Mouse (Mus musculus) midbrain, embryonic 16.5 days (tissue): ENCODE measurements around the gene Phf10. TPM values are rescaled to one million over a fixed set of nuclear protein-coding genes. Genes with fewer than 3 reads are reported as not detected.

Experiments used
- ATAC-seq: fragments of 200-750 bp; cut with Nextera tagmentation; 2 replicates; pipeline ENCODE4 v1.8.0; 2017; ENCODE audit warnings: moderate TSS enrichment
- H3K27ac ChIP-seq: fragments of 300-500 bp; sonication (generic); 2 replicates; pipeline ENCODE4 v1.5.1; 2014; ENCODE audit warnings: mild to moderate bottlenecking, low read length, mixed read lengths
- H3K27me3 ChIP-seq: fragments of 300-500 bp; sonication (generic); 2 replicates; pipeline ENCODE4 v1.6.1; 2014; ENCODE audit warnings: low read depth, low read length, mixed read lengths; ENCODE audit not compliant: control insufficient read depth, insufficient read depth
- H3K36me3 ChIP-seq: fragments of 300-500 bp; sonication (generic); 2 replicates; pipeline ENCODE4 v1.6.1; 2014; ENCODE audit warnings: mild to moderate bottlenecking, low read length, moderate library complexity, mixed read lengths; ENCODE audit not compliant: control insufficient read depth, insufficient read depth
- H3K4me1 ChIP-seq: fragments of 300-500 bp; sonication (generic); 2 replicates; pipeline ENCODE4 v1.6.1; 2014; ENCODE audit warnings: mild to moderate bottlenecking, low read length, mixed read lengths; ENCODE audit not compliant: control insufficient read depth, insufficient read depth
- H3K4me2 ChIP-seq: fragments of 300-500 bp; sonication (generic); 2 replicates; pipeline ENCODE4 v1.6.1; 2014; ENCODE audit warnings: mild to moderate bottlenecking, low read length, mixed read lengths
- H3K4me3 ChIP-seq: fragments of 300-500 bp; sonication (generic); 2 replicates; pipeline ENCODE4 v1.5.1; 2014; ENCODE audit warnings: low read depth, mild to moderate bottlenecking, low read length, moderate library complexity, mixed read lengths
- H3K9ac ChIP-seq: fragments of 300-500 bp; sonication (generic); 2 replicates; pipeline ENCODE4 v1.6.1; 2014; ENCODE audit warnings: low read depth, low read length, mixed read lengths
- H3K9me3 ChIP-seq: fragments of 300-500 bp; sonication (generic); replicated peaks from 2 replicates; pipeline ENCODE4 v1.6.1; 2014; ENCODE audit warnings: mild to moderate bottlenecking, low read length, mixed read lengths; ENCODE audit not compliant: control insufficient read depth, poor library complexity, severe bottlenecking
- WGBS: fragments of 180-500 bp; shearing (Covaris S2); extraction: QIAGEN DNeasy Blood & Tissue Kit; methylation state at CpG from one replicate; pipeline ENCODE4 v1.1.7; 2014; 5-methylcytosine and 5-hydroxymethylcytosine counted together
- polyA plus RNA-seq: library from polyadenylated mRNA; unstranded; fragments of >200 nt; fragmentation: Nextera tagmentation; extraction: Ambion mirVana; gene quantifications from 2 replicates; pipeline ENCODE4 v1.2.1, GENCODE M21; 2015

Gene Phf10
- polyA plus RNA-seq, 1 experiment from 2014 or later = 12.8 TPM

GRCm38 (mm10) chr17:14930697-14931096, 30.4 kb downstream of the Phf10 start:
- no peak overlapping the region for H3K4me3 ChIP-seq
- H3K4me1 ChIP-seq = no peaks in the 10 kb centered on the region
- no peak for ATAC-seq
- H3K27ac ChIP-seq = no peak overlapping the region
- H3K4me2 ChIP-seq = no peak overlapping the region
- H3K27me3 ChIP-seq = no peaks in the 10 kb centered on the region
- 85% methylated on average over 7 of the region's 7 CpGs for WGBS
- no peaks in the 10 kb centered on the region for H3K36me3 ChIP-seq
- H3K9ac ChIP-seq = no peak overlapping the region
- no peaks in the 10 kb centered on the region for H3K9me3 ChIP-seq

GRCm38 (mm10) chr17:14928631-14929030, 32.4 kb downstream of the Phf10 start:
- no peak for ATAC-seq

GRCm38 (mm10) chr17:14927644-14928218, 33.3 kb downstream of the Phf10 start:
- Histone ChIP-seq H3K27me3 (no peaks in the 10 kb centered on the region), H3K27ac (no peak overlapping the region), H3K36me3 (no peaks in the 10 kb centered on the region), H3K4me1 (no peaks in the 10 kb centered on the region), H3K9me3 (no peaks in the 10 kb centered on the region), H3K4me3 (no peak overlapping the region), H3K9ac (no peak overlapping the region), H3K4me2 (no peak overlapping the region)
- WGBS = 81% methylated on average over 8 of the region's 8 CpGs
- ATAC-seq = no peak

More at GRCm38 (mm10) chr17:14928631-14929030, 32.4 kb downstream of the Phf10 start:
- H3K27me3 ChIP-seq = no peaks in the 10 kb centered on the region
- no peak overlapping the region for H3K4me2 ChIP-seq
- WGBS = 72% methylated on average over 5 of the region's 5 CpGs
- no peaks in the 10 kb centered on the region for H3K36me3 ChIP-seq
- H3K9me3 ChIP-seq = no peaks in the 10 kb centered on the region
- H3K4me3 ChIP-seq = no peak overlapping the region
- no peak overlapping the region for H3K9ac ChIP-seq
- H3K4me1 ChIP-seq = no peaks in the 10 kb centered on the region
- no peak overlapping the region for H3K27ac ChIP-seq

- Histone ChIP-seq H3K4me3 (no peak overlapping the region), H3K9ac (no peak overlapping the region), H3K27me3 (no peaks in the 10 kb centered on the region), H3K27ac (no peak overlapping the region), H3K9me3 (no peaks in the 10 kb centered on the region), H3K4me1 (no peaks in the 10 kb centered on the region), H3K4me2 (no peak overlapping the region), H3K36me3 (no peaks in the 10 kb centered on the region)
- WGBS = 77% methylated on average over 6 of the region's 6 CpGs
- ATAC-seq = no peak
These were observed 39.5 kb downstream of the Phf10 start for GRCm38 (mm10) chr17:14921582-14921981.

GRCm38 (mm10) chr17:14917866-14918265, 43.2 kb downstream of the Phf10 start:
- no peaks in the 10 kb centered on the region for H3K36me3 ChIP-seq
- H3K9me3 ChIP-seq = no peaks in the 10 kb centered on the region
- H3K4me2 ChIP-seq = no peak overlapping the region
- H3K4me1 ChIP-seq = no peaks in the 10 kb centered on the region
- H3K4me3 ChIP-seq = no peak overlapping the region
- ATAC-seq = no peak
- no peak overlapping the region for H3K27ac ChIP-seq
- H3K27me3 ChIP-seq = no peaks in the 10 kb centered on the region
- no peak overlapping the region for H3K9ac ChIP-seq
- WGBS = 91% methylated on average over 8 of the region's 8 CpGs

- Histone ChIP-seq H3K4me2 (no peak overlapping the region), H3K27me3 (no peaks in the 10 kb centered on the region), H3K4me1 (no peaks in the 10 kb centered on the region), H3K9me3 (no peaks in the 10 kb centered on the region), H3K27ac (no peak overlapping the region), H3K36me3 (no peaks in the 10 kb centered on the region), H3K4me3 (no peak overlapping the region), H3K9ac (no peak overlapping the region)
- 92% methylated on average over 4 of the region's 4 CpGs for WGBS
- no peak for ATAC-seq
These were observed 46.7 kb downstream of the Phf10 start for GRCm38 (mm10) chr17:14914401-14914800.

GRCm38 (mm10) chr17:14912981-14913380, 48.1 kb downstream of the Phf10 start:
- WGBS = 88% methylated on average over 8 of the region's 8 CpGs
- Histone ChIP-seq H3K36me3 (no peaks in the 10 kb centered on the region), H3K27me3 (no peaks in the 10 kb centered on the region), H3K4me1 (no peaks in the 10 kb centered on the region), H3K4me3 (no peak overlapping the region), H3K27ac (no peak overlapping the region), H3K4me2 (no peak overlapping the region), H3K9me3 (no peaks in the 10 kb centered on the region), H3K9ac (no peak overlapping the region)
- ATAC-seq = no peak

GRCm38 (mm10) chr17:14912420-14912819, 48.7 kb downstream of the Phf10 start:
- Histone ChIP-seq H3K36me3 (no peaks in the 10 kb centered on the region), H3K9me3 (no peaks in the 10 kb centered on the region), H3K27me3 (no peaks in the 10 kb centered on the region), H3K9ac (no peak overlapping the region), H3K4me3 (no peak overlapping the region), H3K4me1 (no peaks in the 10 kb centered on the region), H3K4me2 (no peak overlapping the region), H3K27ac (no peak overlapping the region)
- WGBS = 49% methylated on average over 6 of the region's 6 CpGs
- no peak for ATAC-seq

- Histone ChIP-seq H3K4me2 (no peak overlapping the region), H3K4me3 (no peak overlapping the region), H3K9ac (no peak overlapping the region), H3K9me3 (no peaks in the 10 kb centered on the region), H3K27ac (no peak overlapping the region), H3K36me3 (no peaks in the 10 kb centered on the region), H3K27me3 (no peaks in the 10 kb centered on the region), H3K4me1 (no peaks in the 10 kb centered on the region)
- 90% methylated on average over 5 of the region's 5 CpGs for WGBS
- ATAC-seq = no peak
These were observed 50.3 kb downstream of the Phf10 start for GRCm38 (mm10) chr17:14910771-14911170.
